ENCODE assay signal across 21 mouse cellular contexts in genomic region chr16:50445014-50445413, GRCm38 (mm10). TPM values are rescaled to one million over a fixed set of nuclear protein-coding genes. Genes with fewer than 3 reads are reported as not detected.
DNase-seq lines count a peak whose midpoint lies in the region; ATAC-seq and TF ChIP-seq lines count a peak whose summit lies in the region.
"Had no signal": no experiment of that assay in that cellular context is flagged by ENCODE, and none has a peak within 500 bp of the region (broad histone marks: within the 10 kb centered on the region; RNA-seq: fewer than 3 reads in every experiment).

No protein-coding gene starts in this region.

- DNase-seq in 416B (ENCODE audit: low read depth) (peak; percentile 62), A20 (ENCODE audit: low read depth, low spot score) (peak; percentile 53)
- no peak for DNase-seq in heart, adult 9 months (ENCODE audit: low spot score in 2 of 2)
- DNase-seq in ovary, postnatal 14 days (ENCODE audit: low spot score), result no peak
- no peak for DNase-seq in gastrocnemius, postnatal 4 days (ENCODE audit: low spot score in 2 of 2)
- DNase-seq: adrenal gland, postnatal 14 days; cerebellum, adult 18-20 months; cerebellum, adult 9-11 months; cerebellum, postnatal 36 days; forebrain, postnatal 0 days; gastrocnemius, postnatal 14 days; heart, adult 11 months; heart, postnatal 10 days had no signal

- H3K4me1 ChIP-seq in bone marrow macrophage, adult 2 months (ENCODE audit: control insufficient read depth, insufficient read depth, low read length), result peaks cover 8% of the 10 kb centered on the region
- H3K4me1 ChIP-seq: embryonic facial prominence, embryonic 10.5 days; forebrain, embryonic 13.5 days; heart, embryonic 10.5 days; hindbrain, embryonic 10.5 days had no signal

- peak; percentile 90 for ATAC-seq in megakaryocyte, adult 5-6 weeks (ENCODE audit: poor library complexity, severe bottlenecking)
- ATAC-seq: forebrain, embryonic 13.5 days; forebrain, postnatal 0 days; intestine, postnatal 0 days had no signal

- no peak for TF ChIP-seq POLR2A in bone marrow macrophage, adult 2 months (IDR thresholded peaks at IDR 0.05; ENCODE audit: borderline replicate concordance, low read depth, low read length)

- no peak for TF ChIP-seq CTCF in bone marrow macrophage, adult 2 months (IDR thresholded peaks at IDR 0.05; ENCODE audit: low read depth, low read length)

- no peak overlapping the region for H3K4me3 ChIP-seq in bone marrow macrophage, adult 2 months (ENCODE audit: insufficient read depth, low read length)
- H3K4me3 ChIP-seq: embryonic facial prominence, embryonic 10.5 days; forebrain, embryonic 13.5 days; heart, embryonic 10.5 days; hindbrain, embryonic 10.5 days had no signal

- H3K27ac ChIP-seq in bone marrow macrophage, adult 2 months (ENCODE audit: insufficient read depth, low read depth, low read length), result 0 out of 2 replicates have a peak overlapping the region, but pooled peaks have one; percentile 11
- H3K27ac ChIP-seq: embryonic facial prominence, embryonic 10.5 days; forebrain, embryonic 13.5 days; heart, embryonic 10.5 days; hindbrain, embryonic 10.5 days; hindbrain, embryonic 14.5 days had no signal

RNA-seq across cellular contexts. Expression of gene Bbx, which starts 12.8 kb away (rescaled TPM):
- 27.2 and 33.4 TPM in 2 replicates for polyA plus RNA-seq in bone marrow macrophage, adult 2 months (2012; ENCODE audit: insufficient read depth, insufficient read length, missing spikeins)
- 13.8 and 16.5 TPM in 2 replicates for total RNA-seq in megakaryocyte, adult 5-6 weeks (2015)
- 14.6 and 19.4 TPM in 2 replicates for total RNA-seq in megakaryocyte, adult 5-6 weeks (2017)
- 10 to 100 TPM; 19.1 to 20.0 TPM for total RNA-seq in gastrocnemius, postnatal 4 days (2021)

Comparison
In these comparisons a context has a peak if more than half of its experiments do, and no peak if none do; other contexts are left out.
1. DNase-seq: peak in 416B (single experiment) and A20 (single experiment); none in heart, adult 9 months (0 of 2), ovary, postnatal 14 days (single experiment) and gastrocnemius, postnatal 4 days (0 of 2).